Mouse (Mus musculus): ENCODE data around the gene Olfml1.

- TF ChIP-seq CTCF (IDR thresholded peaks at IDR 0.05; ENCODE audit: extremely low read depth, insufficient read depth, insufficient read length, insufficient replicate concordance) (no peak), POLR2A (IDR thresholded peaks at IDR 0.05; ENCODE audit: low read depth, low read length) (no peak)
These were observed 1.7 kb downstream of the Olfml1 start for GRCm38 (mm10) chr7:107568971-107569370.
